Mouse (Mus musculus) midbrain, embryonic 13.5 days (tissue): Measurements from ENCODE around the gene Trim37. TPM values are rescaled to one million over a fixed set of nuclear protein-coding genes. Genes with fewer than 3 reads are reported as not detected.
"Not testable (repeated sequence)": the region's sequence is repeated elsewhere in the genome, so short reads cannot be mapped to it uniquely, and the experiment has no call there.

Experiments used
- ATAC-seq: fragments of 200-750 bp; cut with Nextera tagmentation; 2 replicates; pipeline ENCODE4 v1.8.0; 2017; ENCODE audit warnings: mild to moderate bottlenecking, moderate TSS enrichment, moderate library complexity
- H3K27ac ChIP-seq: fragments of 300-500 bp; sonication (generic); 2 replicates; pipeline ENCODE4 v1.5.1; 2015; ENCODE audit warnings: inconsistent platforms, mild to moderate bottlenecking, moderate library complexity
- H3K27me3 ChIP-seq: fragments of 300-500 bp; sonication (generic); 2 replicates; pipeline ENCODE4 v1.6.1; 2015; ENCODE audit warnings: mild to moderate bottlenecking, inconsistent platforms
- H3K36me3 ChIP-seq: fragments of 300-500 bp; sonication (generic); 2 replicates; pipeline ENCODE4 v1.6.1; 2015; ENCODE audit warnings: mild to moderate bottlenecking, inconsistent platforms
- H3K4me1 ChIP-seq: fragments of 300-500 bp; sonication (generic); replicated peaks from 2 replicates; pipeline ENCODE4 v1.6.1; 2015; ENCODE audit warnings: inconsistent platforms
- H3K4me2 ChIP-seq: fragments of 300-500 bp; sonication (generic); replicated peaks from 2 replicates; pipeline ENCODE4 v1.6.1; 2015; ENCODE audit warnings: moderate library complexity, mild to moderate bottlenecking, inconsistent platforms
- H3K4me3 ChIP-seq: fragments of 300-500 bp; sonication (generic); replicated peaks from 2 replicates; pipeline ENCODE4 v1.5.1; 2015; ENCODE audit warnings: mild to moderate bottlenecking, inconsistent platforms
- H3K9ac ChIP-seq: fragments of 300-500 bp; sonication (generic); replicated peaks from 2 replicates; pipeline ENCODE4 v1.6.1; 2015; ENCODE audit warnings: mild to moderate bottlenecking, inconsistent platforms
- H3K9me3 ChIP-seq: fragments of 300-500 bp; sonication (generic); 2 replicates; pipeline ENCODE4 v1.6.1; 2016; ENCODE audit warnings: mild to moderate bottlenecking, inconsistent platforms
- WGBS: fragments of 180-500 bp; shearing (Covaris S2); methylation state at CpG from one replicate; pipeline ENCODE4 v1.1.7; 2015; 5-methylcytosine and 5-hydroxymethylcytosine counted together
- microRNA counts: library from miRNA; unstranded; fragments of <30 nt; microRNA quantifications from one replicate; lab custom pipeline; 2016
- microRNA-seq: library from miRNA; unstranded; fragments of <30 nt; microRNA quantifications from one replicate; pipeline ENCODE4, GENCODE M21; 2016
- polyA plus RNA-seq: library from polyadenylated mRNA; unstranded; fragments of >200 nt; fragmentation: Nextera tagmentation; extraction: Ambion mirVana; gene quantifications from 2 replicates; pipeline ENCODE4 v1.2.1, GENCODE M21; 2015

The Trim37 gene
- polyA plus RNA-seq, 1 experiment from 2014 or later, result 87.8 TPM

- no peak for ATAC-seq
- H3K27ac ChIP-seq, result no peak overlapping the region
Observed at GRCm38 (mm10) chr11:87254149-87254548, 127.3 kb downstream of the Trim37 start.

GRCm38 (mm10) chr11:87257282-87257681 lies 130.4 kb downstream of the Trim37 start:
- H3K4me3 ChIP-seq, result no peak overlapping the region
- 90% methylated on average over 5 of the region's 5 CpGs for WGBS
- H3K27me3 ChIP-seq, result no peaks in the 10 kb centered on the region
- no peaks in the 10 kb centered on the region for H3K4me1 ChIP-seq
- no peak overlapping the region for H3K9ac ChIP-seq
- no peak for ATAC-seq
- no peaks in the 10 kb centered on the region for H3K36me3 ChIP-seq
- H3K9me3 ChIP-seq, result no peaks in the 10 kb centered on the region
- H3K27ac ChIP-seq, result no peak overlapping the region
- no peak overlapping the region for H3K4me2 ChIP-seq

More at GRCm38 (mm10) chr11:87254149-87254548, 127.3 kb downstream of the Trim37 start:
- Histone ChIP-seq H3K4me3 (no peak overlapping the region), H3K27me3 (no peaks in the 10 kb centered on the region), H3K4me1 (no peaks in the 10 kb centered on the region), H3K9me3 (no peaks in the 10 kb centered on the region), H3K4me2 (no peak overlapping the region), H3K36me3 (no peaks in the 10 kb centered on the region), H3K9ac (no peak overlapping the region)
- 73% methylated on average over 5 of the region's 5 CpGs for WGBS

- Histone ChIP-seq H3K9me3 (no peaks in the 10 kb centered on the region), H3K4me1 (peaks cover 10% of the 10 kb centered on the region), H3K9ac (no peak overlapping the region), H3K27ac (no peak overlapping the region), H3K4me2 (no peak overlapping the region), H3K27me3 (no peaks in the 10 kb centered on the region), H3K36me3 (no peaks in the 10 kb centered on the region), H3K4me3 (no peak overlapping the region)
- 94% methylated on average over 10 of the region's 10 CpGs for WGBS
- ATAC-seq, result no peak
Observed at GRCm38 (mm10) chr11:87259792-87260191, 132.9 kb downstream of the Trim37 start.

- H3K27me3 ChIP-seq, H3K9me3 ChIP-seq, H3K4me2 ChIP-seq, H3K36me3 ChIP-seq, H3K27ac ChIP-seq, H3K4me1 ChIP-seq, ATAC-seq, H3K4me3 ChIP-seq, H3K9ac ChIP-seq: not testable (repeated sequence)
- 80% methylated on average over 4 of the region's 4 CpGs for WGBS
Observed at GRCm38 (mm10) chr11:87261705-87262104, 134.8 kb downstream of the Trim37 start.

- Histone ChIP-seq H3K4me3 (no peak overlapping the region), H3K27ac (0 out of 2 replicates have a peak overlapping the region, but pooled peaks have one; percentile 11), H3K4me2 (peak overlapping the region; percentile 28), H3K9ac (no peak overlapping the region), H3K9me3 (no peaks in the 10 kb centered on the region), H3K27me3 (no peaks in the 10 kb centered on the region), H3K36me3 (no peaks in the 10 kb centered on the region), H3K4me1 (peaks cover 10% of the 10 kb centered on the region)
- ATAC-seq, result 0 out of 2 replicates have a peak, but pooled peaks have one; percentile 27
- WGBS, result 23% methylated on average over 7 of the region's 7 CpGs
Observed at GRCm38 (mm10) chr11:87263946-87264345, 137.1 kb downstream of the Trim37 start.

- H3K27ac ChIP-seq, result no peak overlapping the region
- H3K4me2 ChIP-seq, result no peak overlapping the region
- H3K36me3 ChIP-seq, result no peaks in the 10 kb centered on the region
- 75% methylated on average over 4 of the region's 4 CpGs for WGBS
- H3K27me3 ChIP-seq, result no peaks in the 10 kb centered on the region
- H3K4me3 ChIP-seq, result no peak overlapping the region
- H3K9me3 ChIP-seq, result no peaks in the 10 kb centered on the region
- H3K4me1 ChIP-seq, result peaks cover 10% of the 10 kb centered on the region
- no peak for ATAC-seq
- H3K9ac ChIP-seq, result no peak overlapping the region
Observed at GRCm38 (mm10) chr11:87266246-87266645, 139.4 kb downstream of the Trim37 start.

GRCm38 (mm10) chr11:87268803-87269202 lies 141.9 kb downstream of the Trim37 start:
- ATAC-seq, result no peak
- Histone ChIP-seq H3K9ac (no peak overlapping the region), H3K9me3 (no peaks in the 10 kb centered on the region), H3K4me1 (peaks cover 7% of the 10 kb centered on the region), H3K27me3 (no peaks in the 10 kb centered on the region), H3K36me3 (no peaks in the 10 kb centered on the region), H3K4me2 (no peak overlapping the region), H3K27ac (no peak overlapping the region), H3K4me3 (no peak overlapping the region)
- 95% methylated on average over 2 of the region's 2 CpGs for WGBS

MicroRNAs encoded within 50 kb of the gene (microRNA counts, 519-probe panel; counts per million panel counts)
- microRNA mmu-miR-301a (lab: Ali Mortazavi, UCI), result 6,614 counts per million, percentile 97 among the panel's probes with 10 or more counts

Small RNAs within 50 kb of the gene (microRNA-seq; reads per million reads assigned to microRNA genes)
- gene Mir301, result 3,619 reads per million, percentile 88 among the genes with 10 or more reads in this experiment

Other genes starting within 250 kb of the Trim37 start
- 8.5 and 10.2 TPM in 2 replicates for gene Ypel2, start 133.4 kb upstream of the Trim37 start, polyA plus RNA-seq
- 186 and 190 TPM in 2 replicates for gene Gdpd1, start 53.0 kb upstream of the Trim37 start, polyA plus RNA-seq
- 23.0 and 23.7 TPM in 2 replicates for gene Smg8, start 40.3 kb upstream of the Trim37 start, polyA plus RNA-seq
- 4.4 and 4.6 TPM in 2 replicates for gene Prr11, start 18.4 kb upstream of the Trim37 start, polyA plus RNA-seq
- 73.5 and 79.9 TPM in 2 replicates for gene Ska2, start 17.8 kb upstream of the Trim37 start, polyA plus RNA-seq
- gene Ppm1e, start 231.9 kb downstream of the Trim37 start, polyA plus RNA-seq, result 20.3 and 21.3 TPM in 2 replicates